In the genomic region with DNA sequence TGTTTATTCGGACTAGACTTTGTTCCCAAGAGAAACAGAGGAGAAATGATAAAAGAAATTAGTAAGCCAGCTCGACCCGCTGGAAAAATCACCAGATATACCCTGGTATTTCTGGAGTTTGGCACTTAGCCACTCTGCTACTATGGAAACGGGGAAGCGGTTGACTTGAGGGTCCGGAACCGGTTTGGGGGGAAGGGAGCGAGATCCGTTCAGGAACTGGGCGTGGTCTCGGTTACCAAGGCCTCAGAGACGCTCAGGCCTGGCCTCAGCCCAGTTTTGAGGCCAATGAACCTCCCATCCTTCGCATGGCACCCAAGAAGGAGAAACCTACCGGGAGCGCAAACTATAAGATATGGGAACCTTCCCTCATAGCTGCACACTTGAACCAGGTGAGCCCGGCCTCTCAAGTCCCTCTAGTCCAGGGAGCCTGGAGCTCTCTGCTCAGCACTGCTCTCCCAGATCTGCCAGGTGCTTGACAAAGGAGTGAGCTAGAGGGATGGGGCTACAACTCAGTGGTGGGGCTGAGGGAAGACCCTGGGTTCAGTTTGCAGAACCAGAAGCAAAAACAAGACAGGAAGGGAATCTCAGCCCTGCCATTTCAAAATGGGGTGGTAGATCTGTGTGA, we compare ENCODE assay signal across 9 mouse cellular contexts. TPM values are rescaled to one million over a fixed set of nuclear protein-coding genes. Genes with fewer than 3 reads are reported as not detected.
DNase-seq lines count a peak whose midpoint lies in the region; ATAC-seq and TF ChIP-seq lines count a peak whose summit lies in the region.
"Had no signal": no experiment of that assay in that cellular context is flagged by ENCODE, and none has a peak within 500 bp of the region (broad histone marks: within the 10 kb centered on the region; RNA-seq: fewer than 3 reads in every experiment).

A gene (plus strand): TSS at position 220 of the 625 bp plus-strand sequence.

- peak; percentile 9 to 11 for DNase-seq in layer of hippocampus, adult 2 months (ENCODE audit: low spot score in 2 of 2)
- DNase-seq in layer of hippocampus, adult 8-10 months (ENCODE audit: low spot score in 2 of 2) = no peak
- DNase-seq in embryonic facial prominence, embryonic 10.5 days (ENCODE audit: low spot score) = peak; percentile 43
- DNase-seq in liver = peak; percentile 33
- no peak for DNase-seq in spleen, postnatal 4 days (ENCODE audit: low spot score in 2 of 2)

- no peaks in the 10 kb centered on the region for H3K36me3 ChIP-seq in embryonic facial prominence, embryonic 10.5 days (replicated peaks)
- H3K36me3 ChIP-seq in stomach, embryonic 15.5 days = no peaks in the 10 kb centered on the region
- H3K36me3 ChIP-seq in neural tube, embryonic 15.5 days = no peaks in the 10 kb centered on the region

- no peak within 1 kb of the TSS for H3K9ac ChIP-seq in stomach, embryonic 15.5 days
- H3K9ac ChIP-seq in neural tube, embryonic 15.5 days (replicated peaks) = no peak within 1 kb of the TSS

- H3K27me3 ChIP-seq in embryonic facial prominence, embryonic 10.5 days (replicated peaks; ENCODE audit: low read depth, poor library complexity, severe bottlenecking) = no peaks in the 10 kb centered on the region
- H3K27me3 ChIP-seq in stomach, embryonic 15.5 days (replicated peaks) = no peaks in the 10 kb centered on the region
- H3K27me3 ChIP-seq in neural tube, embryonic 15.5 days (replicated peaks) = no peaks in the 10 kb centered on the region
- H3K27me3 ChIP-seq: Patski had no signal

- 41% methylated on average over 16 of the region's 16 CpGs for WGBS in embryonic facial prominence, embryonic 10.5 days
- 35% methylated on average over 16 of the region's 16 CpGs for WGBS in stomach, embryonic 15.5 days
- WGBS in neural tube, embryonic 15.5 days = 38% methylated on average over 16 of the region's 16 CpGs

- H3K27ac ChIP-seq in layer of hippocampus, adult 2 months = no peak within 1 kb of the TSS
- H3K27ac ChIP-seq in embryonic facial prominence, embryonic 10.5 days (replicated peaks) = no peak within 1 kb of the TSS
- H3K27ac ChIP-seq in stomach, embryonic 15.5 days = no peak within 1 kb of the TSS
- no peak within 1 kb of the TSS for H3K27ac ChIP-seq in neural tube, embryonic 15.5 days (replicated peaks)

- peaks cover 7% of the 10 kb centered on the region for H3K4me1 ChIP-seq in embryonic facial prominence, embryonic 10.5 days
- H3K4me1 ChIP-seq in stomach, embryonic 15.5 days = no peaks in the 10 kb centered on the region
- H3K4me1 ChIP-seq in neural tube, embryonic 15.5 days = no peaks in the 10 kb centered on the region

- H3K4me3 ChIP-seq in layer of hippocampus, adult 2 months = no peak within 1 kb of the TSS
- H3K4me3 ChIP-seq in embryonic facial prominence, embryonic 10.5 days = no peak within 1 kb of the TSS
- H3K4me3 ChIP-seq in stomach, embryonic 15.5 days (replicated peaks) = no peak within 1 kb of the TSS
- no peak within 1 kb of the TSS for H3K4me3 ChIP-seq in neural tube, embryonic 15.5 days (replicated peaks)

- H3K4me2 ChIP-seq in stomach, embryonic 15.5 days = 0 out of 2 replicates have a peak within 1 kb of the TSS, but pooled peaks have one; percentile 10
- no peak within 1 kb of the TSS for H3K4me2 ChIP-seq in neural tube, embryonic 15.5 days

- no peaks in the 10 kb centered on the region for H3K9me3 ChIP-seq in embryonic facial prominence, embryonic 10.5 days
- H3K9me3 ChIP-seq in stomach, embryonic 15.5 days = no peaks in the 10 kb centered on the region
- no peaks in the 10 kb centered on the region for H3K9me3 ChIP-seq in neural tube, embryonic 15.5 days (replicated peaks)

- peak; percentile 97 for ATAC-seq in hematopoietic stem cell, adult 5-6 weeks (replicated peaks in 1 of 2; ENCODE audit: insufficient read depth in 1 of 2, low FRiP score in 2 of 2, low TSS enrichment in 1 of 2, low read depth in 1 of 2, poor library complexity in 2 of 2, severe bottlenecking in 2 of 2)
- ATAC-seq in stomach, embryonic 15.5 days (ENCODE audit: insufficient read depth, low FRiP score, low read depth) = peak; percentile 79; the same call in 1 of the 2 replicates
- no peak for ATAC-seq in neural tube, embryonic 15.5 days (ENCODE audit: low FRiP score)
- ATAC-seq: Patski had no signal

- TF ChIP-seq CTCF in layer of hippocampus, adult 2 months (conservative IDR thresholded peaks at IDR 0.05) = no peak

RNA-seq across cellular contexts. Expression of the gene that starts here (rescaled TPM):
- total RNA-seq in layer of hippocampus, adult 2 months (2021) = under 1 TPM; 0.36 to 0.59 TPM
- under 1 TPM; 0.37 to 0.78 (median 0.58) TPM for total RNA-seq in layer of hippocampus, adult 8-10 months (2022)
- polyA plus RNA-seq in embryonic facial prominence, embryonic 10.5 days (2016; fragmentation: Nextera tagmentation; extraction: Ambion mirVana) = 0.29 and 0.47 TPM in 2 replicates
- 1.5 TPM in 1 of 2 replicates, not detected in the other for total RNA-seq in hematopoietic stem cell, adult 5-6 weeks (2017)
- 0.35 and 0.50 TPM in 2 replicates for polyA plus RNA-seq in stomach, embryonic 15.5 days (2015; fragmentation: Nextera tagmentation; extraction: Ambion mirVana)
- polyA plus RNA-seq in neural tube, embryonic 15.5 days (2015; fragmentation: Nextera tagmentation; extraction: Ambion mirVana) = 0.12 and 0.27 TPM in 2 replicates

Comparison
In these comparisons a context has a peak if more than half of its experiments do, and no peak if none do; other contexts are left out.
1. Peak in DNase-seq in layer of hippocampus, adult 2 months; RNA of the gene not detected or under 1 TPM.
2. Peak in DNase-seq in embryonic facial prominence, embryonic 10.5 days; RNA of the gene not detected or under 1 TPM.
3. Peak in ATAC-seq and H3K4me2 ChIP-seq in stomach, embryonic 15.5 days; RNA of the gene not detected or under 1 TPM.